Mouse (Mus musculus) thymus, postnatal 10 days (tissue): Measurements from ENCODE around the gene Slc2a9.
"Not testable (repeated sequence)": the region's sequence is repeated elsewhere in the genome, so short reads cannot be mapped to it uniquely, and the experiment has no call there.

Experiments
- DNase-seq, 2 experiments: peaks; one replicate each; pipeline ENCODE4 v3.0.0; 2021; ENCODE audit warnings: low spot score in 2 of 2

The Slc2a9 gene

DNA sequence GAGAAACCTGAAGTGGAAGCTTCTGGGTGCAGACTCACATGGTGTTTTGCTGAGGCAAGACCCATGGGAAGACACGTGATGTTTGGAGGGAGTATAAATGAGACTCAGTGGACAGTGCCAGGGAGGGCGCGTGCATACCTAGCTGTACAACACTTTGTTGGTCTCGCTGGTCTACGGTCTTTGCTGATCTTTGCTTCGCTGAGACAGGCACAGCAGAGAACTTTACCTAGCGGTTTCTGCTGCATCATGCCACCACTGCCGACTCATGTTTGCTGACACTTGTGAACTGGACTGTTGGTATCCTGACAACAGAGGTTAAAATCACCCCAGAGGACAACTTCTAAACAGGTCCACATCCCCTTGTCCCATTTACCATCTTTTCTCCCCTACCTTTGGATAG, 2.9 kb downstream of the Slc2a9 start:
- no peak for DNase-seq

GRCm38 (mm10) chr5:38499316-38499811, 3.6 kb downstream of the Slc2a9 start:
- DNase-seq: no peak

- DNase-seq: no peak
Observed at GRCm38 (mm10) chr5:38498479-38498878, 4.5 kb downstream of the Slc2a9 start.

GRCm38 (mm10) chr5:38496491-38497057, 6.4 kb downstream of the Slc2a9 start:
- no peak for DNase-seq

- no peak for DNase-seq
Observed at GRCm38 (mm10) chr5:38493890-38494289, 9.1 kb downstream of the Slc2a9 start.

DNA sequence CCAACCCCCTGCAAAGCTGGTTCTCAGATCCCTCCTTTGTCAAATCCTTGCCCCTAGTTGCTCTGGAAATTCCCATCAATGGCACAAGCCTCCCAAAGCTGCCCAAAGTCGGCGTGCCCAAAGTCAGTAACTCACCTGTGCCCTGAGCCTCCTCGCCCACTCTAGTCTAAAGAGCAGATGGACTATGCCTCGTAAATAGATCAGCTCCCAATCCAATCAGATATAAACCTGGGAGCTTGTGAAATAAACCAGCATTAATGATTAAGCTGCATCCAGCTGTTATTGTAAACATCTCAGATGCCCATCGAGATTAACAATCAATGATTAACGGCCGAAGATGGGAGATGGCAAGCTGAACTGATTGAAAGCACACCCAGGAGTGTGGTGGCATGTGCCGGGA, 11.2 kb downstream of the Slc2a9 start:
- no peak for DNase-seq

DNA sequence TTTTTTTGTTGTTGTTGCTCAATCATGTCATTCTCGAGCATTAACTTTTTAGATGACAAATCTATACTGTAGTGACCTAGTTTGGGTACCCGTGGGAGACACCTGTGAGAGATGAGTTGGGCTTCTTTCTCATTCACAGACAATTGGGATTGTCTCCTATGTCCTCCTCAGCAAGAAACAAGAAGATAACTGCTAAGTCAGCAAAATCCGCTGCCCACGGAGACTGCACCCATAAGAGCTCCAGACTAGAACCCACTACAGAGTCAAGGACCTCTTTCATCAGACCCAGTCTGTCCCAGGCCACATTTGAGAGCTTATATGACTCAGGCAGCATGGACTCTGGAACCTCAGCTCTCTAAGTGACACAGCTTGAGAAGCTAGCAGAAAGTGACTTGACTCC, 13.2 kb downstream of the Slc2a9 start:
- no peak for DNase-seq

DNA sequence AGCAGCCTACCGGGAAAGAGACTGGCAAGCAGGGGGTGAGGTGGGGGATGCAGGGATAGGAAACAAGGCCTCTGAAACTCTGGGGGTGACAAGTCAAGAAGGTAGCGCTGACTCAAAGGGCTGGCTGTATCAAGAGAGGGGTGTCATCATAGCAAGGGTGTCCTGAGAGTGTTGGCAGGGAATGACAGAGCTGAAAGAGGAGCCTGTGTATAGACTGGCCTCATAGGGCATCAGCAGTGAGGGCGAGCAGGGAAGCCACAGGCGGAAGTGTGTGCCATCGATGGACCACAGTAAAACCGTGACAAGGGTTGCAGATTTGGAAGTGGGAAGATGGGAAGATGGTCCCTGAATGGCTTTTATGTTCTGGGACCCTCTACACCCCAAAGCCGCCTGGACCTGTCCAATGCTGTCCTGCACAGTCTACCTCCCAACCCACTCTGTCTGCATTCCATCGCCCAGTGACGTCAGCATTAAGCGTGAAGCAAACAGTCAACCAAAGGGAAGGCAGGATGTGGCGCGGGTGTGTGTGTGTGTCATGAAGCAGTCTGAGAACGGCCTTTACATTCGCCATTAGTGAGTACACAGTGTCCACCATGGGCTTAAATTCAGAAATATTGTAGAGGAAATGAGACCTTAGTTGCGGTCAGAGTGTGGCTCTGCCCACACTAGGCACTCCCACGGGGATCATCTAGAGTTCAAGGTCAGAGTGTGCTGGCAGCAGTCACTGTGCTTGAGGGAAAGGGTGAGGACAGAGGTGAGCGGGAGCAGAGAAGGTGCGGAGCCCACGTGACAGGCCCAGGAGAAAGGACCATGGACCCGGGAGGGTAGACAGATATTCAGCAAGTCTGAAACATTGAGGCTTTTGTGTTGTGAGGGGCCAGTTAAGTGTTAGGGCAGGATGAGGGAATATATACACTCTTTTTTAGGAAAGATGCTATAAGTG, 14.0 kb downstream of the Slc2a9 start:
- no peak for DNase-seq

GRCm38 (mm10) chr5:38488026-38488425, 14.9 kb downstream of the Slc2a9 start:
- no peak for DNase-seq

DNA sequence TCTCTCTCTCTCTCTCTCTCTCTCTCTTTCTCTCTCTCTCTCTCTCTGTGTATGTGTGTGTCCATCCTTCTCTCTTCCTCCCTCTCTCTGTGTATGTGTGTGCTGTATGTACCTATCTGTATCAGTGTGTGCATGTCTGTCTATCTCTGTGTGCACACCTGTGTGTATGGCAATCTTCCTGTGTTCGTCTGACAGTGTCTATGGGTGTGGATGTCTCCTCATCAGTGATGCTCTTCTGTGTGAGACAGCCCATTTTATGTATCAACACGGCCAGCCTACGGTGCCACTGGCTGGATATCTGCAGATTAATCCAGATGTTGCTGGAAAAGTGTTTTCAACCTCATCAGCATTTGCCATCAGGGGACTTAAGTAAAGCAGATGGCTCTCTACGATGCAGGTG, 15.7 kb downstream of the Slc2a9 start:
- no peak for DNase-seq

GRCm38 (mm10) chr5:38485946-38486345, 17.0 kb downstream of the Slc2a9 start:
- no peak for DNase-seq

GRCm38 (mm10) chr5:38483518-38484110, 19.3 kb downstream of the Slc2a9 start:
- no peak for DNase-seq

- DNase-seq: no peak
Observed at GRCm38 (mm10) chr5:38480822-38481707, 21.9 kb downstream of the Slc2a9 start.

- peak; percentile 53 to 62 for DNase-seq
Observed at GRCm38 (mm10) chr5:38479908-38480725, 22.8 kb downstream of the Slc2a9 start.

- not testable (repeated sequence) for DNase-seq
Observed at GRCm38 (mm10) chr5:38479545-38479907, 23.4 kb downstream of the Slc2a9 start.

GRCm38 (mm10) chr5:38479027-38479426, 23.9 kb downstream of the Slc2a9 start:
- DNase-seq: peak; percentile 34 to 37

DNA sequence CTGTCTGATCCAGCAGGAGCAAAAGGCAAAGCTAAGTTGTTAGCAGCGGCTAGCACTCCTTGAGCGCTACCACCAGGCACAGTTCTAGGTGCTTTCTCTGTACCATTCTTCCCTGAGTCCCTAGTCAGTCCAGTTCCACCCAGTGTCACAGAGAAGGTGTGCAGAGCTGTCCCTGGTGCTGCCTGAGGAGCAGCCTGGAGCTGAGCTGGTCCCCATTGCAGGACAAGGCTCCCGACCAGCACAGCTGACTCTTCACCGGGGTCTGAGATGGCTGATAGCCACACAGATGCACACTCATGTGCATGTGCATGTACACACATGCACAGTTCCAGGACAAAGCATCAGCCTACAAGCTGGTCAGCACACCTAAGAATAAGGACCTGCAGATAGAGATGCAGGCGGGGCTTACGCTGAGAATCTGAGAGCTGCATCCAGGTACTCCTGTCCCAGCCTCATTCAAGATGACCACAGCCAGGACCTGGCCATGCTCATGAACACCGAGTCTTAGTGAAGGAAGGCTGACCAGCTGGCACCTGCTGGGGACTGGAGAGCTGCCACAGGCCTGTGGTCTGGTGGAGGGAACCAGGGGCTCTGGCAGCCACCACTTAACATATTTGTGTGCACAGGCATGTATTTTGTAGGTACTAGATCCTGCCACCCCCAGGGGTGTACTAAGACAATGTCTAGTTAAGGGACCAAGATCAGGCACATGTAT, 25.1 kb downstream of the Slc2a9 start:
- DNase-seq: no peak

DNA sequence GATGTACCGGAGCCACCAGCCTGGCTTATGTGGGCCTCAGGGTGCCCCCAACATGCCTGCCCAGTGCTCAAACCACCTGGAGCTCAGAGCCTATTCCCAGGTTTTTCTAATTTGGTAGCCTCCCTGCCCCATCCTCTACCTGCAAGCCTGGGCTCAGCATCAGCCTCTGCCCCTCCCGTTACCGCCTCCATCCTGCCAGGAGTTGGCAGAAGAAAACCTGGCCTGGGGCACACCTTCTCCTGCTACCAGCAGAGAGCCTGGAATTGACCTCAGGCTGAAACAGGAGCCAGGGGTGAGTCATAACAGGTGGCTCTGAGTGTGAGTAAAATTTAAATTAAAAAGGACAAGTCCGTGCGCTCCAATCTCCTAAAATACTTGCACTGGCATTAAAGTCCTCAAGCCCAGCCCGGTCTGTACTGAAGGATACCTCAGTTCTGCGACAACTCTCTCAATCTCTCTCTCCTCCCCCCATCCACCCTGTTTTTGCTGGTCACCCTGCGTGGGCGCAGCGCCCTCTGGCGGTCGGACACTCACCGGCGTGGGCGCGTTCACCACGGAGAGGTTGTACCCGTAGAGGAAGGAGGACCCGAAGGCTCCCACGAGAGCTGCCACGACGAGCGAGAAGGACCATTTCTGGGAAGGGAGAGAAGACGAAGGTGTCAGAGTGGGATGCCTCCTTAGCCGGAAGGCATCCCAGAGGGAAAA, 25.9 kb downstream of the Slc2a9 start:
- DNase-seq: peak; percentile 34 to 60

- DNase-seq: no peak
Observed at GRCm38 (mm10) chr5:38470881-38471280, 32.1 kb downstream of the Slc2a9 start.
